Mouse (Mus musculus): ENCODE measurements around the gene Chka.

GRCm38 (mm10) chr19:3925859-3926258, 74.3 kb downstream of the Chka start:
- TF ChIP-seq CHD2 (IDR thresholded peaks at IDR 0.05; ENCODE audit: low read depth, low read length): no peak
- TF ChIP-seq ZC3H11A (IDR thresholded peaks at IDR 0.05; ENCODE audit: borderline replicate concordance, low read depth, low read length): no peak
- no peak for TF ChIP-seq ZNF384 (IDR thresholded peaks at IDR 0.05; ENCODE audit: low read depth, low read length)
- no peak for TF ChIP-seq MAFK (IDR thresholded peaks at IDR 0.05; ENCODE audit: insufficient read depth, low read depth, low read length)
- no peak for TF ChIP-seq HCFC1 (IDR thresholded peaks at IDR 0.05; ENCODE audit: borderline replicate concordance, insufficient read depth, low read length)

Data from ES-E14 (cell line).